Mouse (Mus musculus) hindbrain, embryonic 13.5 days (tissue): ENCODE results near the gene Ifih1. TPM values are rescaled to one million over a fixed set of nuclear protein-coding genes. Genes with fewer than 3 reads are reported as not detected.

ENCODE experiments used
- ATAC-seq: fragments of 200-750 bp; cut with Nextera tagmentation; 2 replicates; pipeline ENCODE4 v1.8.0; 2017; ENCODE audit warnings: moderate TSS enrichment; ENCODE audit not compliant: low FRiP score
- H3K27ac ChIP-seq: fragments of 300-500 bp; sonication (generic); 2 replicates; pipeline ENCODE4 v1.5.1; 2015; ENCODE audit warnings: inconsistent platforms, mild to moderate bottlenecking, moderate library complexity
- H3K27me3 ChIP-seq: fragments of 300-500 bp; sonication (generic); 2 replicates; pipeline ENCODE4 v1.6.1; 2015; ENCODE audit warnings: mild to moderate bottlenecking, inconsistent platforms
- H3K36me3 ChIP-seq: fragments of 300-500 bp; sonication (generic); 2 replicates; pipeline ENCODE4 v1.6.1; 2015; ENCODE audit warnings: mild to moderate bottlenecking, inconsistent platforms
- H3K4me1 ChIP-seq: fragments of 300-500 bp; sonication (generic); replicated peaks from 2 replicates; pipeline ENCODE4 v1.6.1; 2015; ENCODE audit warnings: inconsistent platforms
- H3K4me2 ChIP-seq: fragments of 300-500 bp; sonication (generic); 2 replicates; pipeline ENCODE4 v1.6.1; 2015; ENCODE audit warnings: inconsistent platforms, mild to moderate bottlenecking, moderate library complexity
- H3K4me3 ChIP-seq: fragments of 300-500 bp; sonication (generic); 2 replicates; pipeline ENCODE4 v1.5.1; 2015; ENCODE audit warnings: mild to moderate bottlenecking, inconsistent platforms
- H3K9ac ChIP-seq: fragments of 300-500 bp; sonication (generic); 2 replicates; pipeline ENCODE4 v1.6.1; 2015; ENCODE audit warnings: mild to moderate bottlenecking, inconsistent platforms
- H3K9me3 ChIP-seq: fragments of 300-500 bp; sonication (generic); 2 replicates; pipeline ENCODE4 v1.6.1; 2016; ENCODE audit warnings: inconsistent platforms
- WGBS: fragments of 180-500 bp; shearing (Covaris S2); methylation state at CpG from one replicate; pipeline ENCODE4 v1.1.7; 2015; 5-methylcytosine and 5-hydroxymethylcytosine counted together
- polyA plus RNA-seq: library from polyadenylated mRNA; unstranded; fragments of >200 nt; fragmentation: Nextera tagmentation; extraction: Ambion mirVana; gene quantifications from 2 replicates; pipeline ENCODE4 v1.2.1, GENCODE M21; 2015

The Ifih1 gene
- polyA plus RNA-seq, 1 experiment from 2014 or later, result 1.2 TPM

DNA sequence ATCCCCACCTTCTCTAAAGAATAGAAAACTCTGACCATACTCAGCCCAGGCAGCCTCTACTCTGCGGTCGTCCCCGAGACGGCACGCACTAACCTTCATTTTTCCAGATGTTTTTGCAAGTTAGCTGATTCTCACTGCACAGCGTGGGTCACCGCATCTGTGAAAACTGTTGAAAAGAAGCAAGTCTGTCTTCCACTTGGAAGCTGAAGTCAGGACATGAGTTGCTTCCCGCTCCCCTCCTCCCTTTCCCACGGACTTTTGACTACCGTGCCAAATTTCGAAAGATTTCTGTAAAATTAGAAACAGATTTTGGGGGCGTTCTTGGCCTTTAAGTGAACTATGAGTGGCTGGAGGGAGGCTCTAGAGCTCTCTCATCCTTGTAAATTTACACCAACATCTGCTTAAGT lies 72.3 kb downstream of the Ifih1 start, which contains the start of gene Fap:
Gene Fap, minus strand, starts transcription at position 323 of the 407 bp plus-strand sequence.
- Histone ChIP-seq H3K9ac (no peak within 1 kb of the TSS), H3K4me2 (no peak within 1 kb of the TSS), H3K27ac (no peak within 1 kb of the TSS), H3K4me1 (no peaks in the 10 kb centered on the region), H3K9me3 (no peaks in the 10 kb centered on the region), H3K4me3 (no peak within 1 kb of the TSS), H3K36me3 (no peaks in the 10 kb centered on the region), H3K27me3 (no peaks in the 10 kb centered on the region)
- WGBS, result 82% methylated on average over 12 of the region's 12 CpGs
- ATAC-seq, result no peak

DNA sequence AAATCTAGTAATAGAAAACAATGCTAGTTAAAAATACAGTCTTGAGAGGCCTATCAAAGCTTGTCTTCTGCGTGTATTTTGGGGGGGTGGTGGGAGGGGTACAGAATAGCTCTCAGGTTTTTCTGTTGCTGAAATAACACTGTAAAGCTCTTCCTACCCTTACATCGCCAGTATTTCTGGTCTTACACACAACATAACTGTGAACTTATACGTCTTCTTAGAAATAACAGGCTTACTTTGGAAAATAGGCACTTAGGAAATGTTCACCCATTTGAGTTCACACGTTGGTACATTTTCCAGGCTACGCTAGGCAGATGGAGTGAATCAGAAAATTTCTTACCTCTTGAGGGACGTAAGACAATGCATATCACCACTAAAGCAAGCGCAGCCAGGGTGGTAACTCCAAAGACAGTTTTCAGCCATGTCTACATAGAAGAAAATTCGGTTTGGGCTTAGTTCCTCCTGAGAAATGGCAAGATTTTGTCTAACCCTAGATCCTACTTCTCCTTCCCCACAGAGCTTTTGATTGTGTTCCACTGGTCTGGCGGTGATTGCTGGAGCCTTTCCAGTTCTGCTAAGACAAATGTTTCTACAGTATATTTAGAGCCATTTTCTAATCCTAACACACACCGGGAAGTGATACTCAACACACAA lies 72.8 kb downstream of the Ifih1 start:
- Histone ChIP-seq H3K9me3 (no peaks in the 10 kb centered on the region), H3K4me2 (no peak overlapping the region), H3K27ac (no peak overlapping the region), H3K27me3 (no peaks in the 10 kb centered on the region), H3K36me3 (no peaks in the 10 kb centered on the region), H3K4me3 (no peak overlapping the region), H3K4me1 (no peaks in the 10 kb centered on the region), H3K9ac (no peak overlapping the region)
- WGBS, result 83% methylated on average over 10 of the region's 10 CpGs
- no peak for ATAC-seq

- Histone ChIP-seq H3K4me1 (no peaks in the 10 kb centered on the region), H3K27me3 (no peaks in the 10 kb centered on the region), H3K9me3 (no peaks in the 10 kb centered on the region), H3K27ac (no peak overlapping the region), H3K4me2 (no peak overlapping the region), H3K9ac (no peak overlapping the region), H3K4me3 (no peak overlapping the region), H3K36me3 (no peaks in the 10 kb centered on the region)
- 93% methylated on average over 1 of the region's 1 CpGs for WGBS
- no peak for ATAC-seq
Measured at GRCm38 (mm10) chr2:62564687-62565086, 81.4 kb downstream of the Ifih1 start.

- Histone ChIP-seq H3K4me1 (no peaks in the 10 kb centered on the region), H3K9ac (no peak overlapping the region), H3K27me3 (no peaks in the 10 kb centered on the region), H3K36me3 (no peaks in the 10 kb centered on the region), H3K4me3 (no peak overlapping the region), H3K4me2 (no peak overlapping the region), H3K9me3 (no peaks in the 10 kb centered on the region), H3K27ac (no peak overlapping the region)
- WGBS, result 77% methylated on average over 5 of the region's 5 CpGs
- no peak for ATAC-seq
Measured at GRCm38 (mm10) chr2:62562661-62563485, 83.2 kb downstream of the Ifih1 start.

- WGBS, result 74% methylated on average over 2 of the region's 2 CpGs
Measured at GRCm38 (mm10) chr2:62557417-62557816, 88.6 kb downstream of the Ifih1 start.

GRCm38 (mm10) chr2:62556349-62556748 lies 89.7 kb downstream of the Ifih1 start:
- ATAC-seq, result no peak
- H3K27me3 ChIP-seq, result no peaks in the 10 kb centered on the region
- WGBS, result 93% methylated on average over 9 of the region's 9 CpGs
- H3K4me3 ChIP-seq, result no peak overlapping the region
- H3K4me2 ChIP-seq, result no peak overlapping the region
- no peaks in the 10 kb centered on the region for H3K4me1 ChIP-seq
- no peaks in the 10 kb centered on the region for H3K9me3 ChIP-seq
- no peaks in the 10 kb centered on the region for H3K36me3 ChIP-seq
- no peak overlapping the region for H3K9ac ChIP-seq
- no peak overlapping the region for H3K27ac ChIP-seq

More at GRCm38 (mm10) chr2:62557417-62557816, 88.6 kb downstream of the Ifih1 start:
- Histone ChIP-seq H3K27me3 (no peaks in the 10 kb centered on the region), H3K9ac (no peak overlapping the region), H3K4me2 (no peak overlapping the region), H3K4me3 (no peak overlapping the region), H3K27ac (no peak overlapping the region), H3K36me3 (no peaks in the 10 kb centered on the region), H3K9me3 (no peaks in the 10 kb centered on the region), H3K4me1 (no peaks in the 10 kb centered on the region)
- no peak for ATAC-seq

GRCm38 (mm10) chr2:62549659-62550058 lies 96.4 kb downstream of the Ifih1 start:
- no peak for ATAC-seq
- Histone ChIP-seq H3K9me3 (no peaks in the 10 kb centered on the region), H3K36me3 (no peaks in the 10 kb centered on the region), H3K4me3 (no peak overlapping the region), H3K4me1 (no peaks in the 10 kb centered on the region), H3K9ac (no peak overlapping the region), H3K27ac (no peak overlapping the region), H3K4me2 (no peak overlapping the region), H3K27me3 (no peaks in the 10 kb centered on the region)
- 88% methylated on average over 3 of the region's 3 CpGs for WGBS

DNA sequence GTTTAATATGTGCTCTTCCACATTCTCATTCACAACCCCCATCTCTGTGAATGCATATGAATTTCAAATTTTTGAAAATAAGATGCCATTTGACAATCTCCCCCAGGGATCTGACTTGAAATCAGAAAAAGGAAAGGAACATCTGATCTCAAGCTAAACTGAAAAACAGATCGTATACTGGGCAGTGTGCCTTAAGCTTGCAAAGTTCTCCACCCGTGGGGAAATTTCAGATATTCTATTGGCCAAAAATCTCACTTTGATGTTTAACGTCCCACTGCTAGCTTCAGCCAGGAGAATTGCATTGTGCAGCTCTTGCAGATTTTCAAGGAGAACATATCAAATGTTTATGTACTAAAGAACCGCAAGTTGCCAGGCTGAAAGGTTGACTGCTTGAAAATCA lies 96.9 kb downstream of the Ifih1 start:
- WGBS, result 82% methylated on average over 4 of the region's 4 CpGs
- H3K4me1 ChIP-seq, result no peaks in the 10 kb centered on the region
- no peak for ATAC-seq
- no peak overlapping the region for H3K9ac ChIP-seq
- no peaks in the 10 kb centered on the region for H3K9me3 ChIP-seq
- no peak overlapping the region for H3K4me2 ChIP-seq
- no peaks in the 10 kb centered on the region for H3K27me3 ChIP-seq
- H3K4me3 ChIP-seq, result no peak overlapping the region
- no peak overlapping the region for H3K27ac ChIP-seq
- no peaks in the 10 kb centered on the region for H3K36me3 ChIP-seq

- Histone ChIP-seq H3K9me3 (no peaks in the 10 kb centered on the region), H3K27ac (no peak overlapping the region), H3K4me3 (no peak overlapping the region), H3K4me2 (no peak overlapping the region), H3K36me3 (no peaks in the 10 kb centered on the region), H3K4me1 (no peaks in the 10 kb centered on the region), H3K27me3 (no peaks in the 10 kb centered on the region), H3K9ac (no peak overlapping the region)
- WGBS, result 95% methylated on average over 5 of the region's 5 CpGs
- no peak for ATAC-seq
Measured at GRCm38 (mm10) chr2:62548104-62548503, 98.0 kb downstream of the Ifih1 start.

Other genes starting within 250 kb of the Ifih1 start
- gene Dpp4, start 234.0 kb downstream of the Ifih1 start, polyA plus RNA-seq, result 1.2 and 1.4 TPM in 2 replicates
- 0.42 and 0.53 TPM in 2 replicates for gene Gcg, start 162.6 kb downstream of the Ifih1 start, polyA plus RNA-seq
- gene Fap, start 72.2 kb downstream of the Ifih1 start, polyA plus RNA-seq, result 1.7 TPM in 2 replicates
- gene Gca, start 18.0 kb upstream of the Ifih1 start, polyA plus RNA-seq, result 3.3 and 3.7 TPM in 2 replicates